Mouse (Mus musculus) CD4-positive helper T cell, adult 2 months (primary cell): ENCODE measurements around the gene Sh3bp5.
A peak's percentile ranks its signal among the peaks of the same experiment; 100 is the strongest.

Experiments
- DNase-seq: peaks from one replicate; pipeline ENCODE4 v3.0.0-alpha.2; 2012; ENCODE audit warnings: low read depth, missing footprints, low spot score

The Sh3bp5 gene

GRCm38 (mm10) chr14:31345367-31345766, 90.5 kb downstream of the Sh3bp5 start:
- DNase-seq = no peak

- no peak for DNase-seq
Measured at GRCm38 (mm10) chr14:31343241-31343640, 92.6 kb downstream of the Sh3bp5 start.

- no peak for DNase-seq
Measured at GRCm38 (mm10) chr14:31337947-31338346, 97.9 kb downstream of the Sh3bp5 start.

GRCm38 (mm10) chr14:31337406-31337805, 98.5 kb downstream of the Sh3bp5 start:
- peak; percentile 50 for DNase-seq

GRCm38 (mm10) chr14:31336369-31337155, 99.3 kb downstream of the Sh3bp5 start, which contains the start of gene Capn7:
TSS of gene Capn7 (plus strand) at chr14:31336638.
- peak; percentile 98 for DNase-seq

- DNase-seq = no peak
Measured at GRCm38 (mm10) chr14:31335765-31336164, 100.1 kb downstream of the Sh3bp5 start.

GRCm38 (mm10) chr14:31330957-31331356, 104.9 kb downstream of the Sh3bp5 start:
- no peak for DNase-seq

GRCm38 (mm10) chr14:31329741-31330140, 106.1 kb downstream of the Sh3bp5 start:
- DNase-seq = no peak

- no peak for DNase-seq
Measured at GRCm38 (mm10) chr14:31327681-31328080, 108.2 kb downstream of the Sh3bp5 start.

GRCm38 (mm10) chr14:31327196-31327595, 108.7 kb downstream of the Sh3bp5 start:
- DNase-seq = no peak

GRCm38 (mm10) chr14:31326770-31327169, 109.1 kb downstream of the Sh3bp5 start:
- no peak for DNase-seq

GRCm38 (mm10) chr14:31325551-31325950, 110.3 kb downstream of the Sh3bp5 start:
- DNase-seq = no peak

GRCm38 (mm10) chr14:31324851-31325250, 111.0 kb downstream of the Sh3bp5 start:
- no peak for DNase-seq

GRCm38 (mm10) chr14:31323849-31324792, 111.8 kb downstream of the Sh3bp5 start, which contains the start of gene Dnah1:
TSS of gene Dnah1 (minus strand) at chr14:31323896.
- DNase-seq = peak; percentile 36

- no peak for DNase-seq
Measured at GRCm38 (mm10) chr14:31323189-31323588, 112.7 kb downstream of the Sh3bp5 start.

GRCm38 (mm10) chr14:31322191-31322590, 113.7 kb downstream of the Sh3bp5 start:
- DNase-seq = no peak

- no peak for DNase-seq
Measured at GRCm38 (mm10) chr14:31321181-31321580, 114.7 kb downstream of the Sh3bp5 start.

GRCm38 (mm10) chr14:31319546-31319945, 116.3 kb downstream of the Sh3bp5 start:
- no peak for DNase-seq

GRCm38 (mm10) chr14:31317754-31318153, 118.1 kb downstream of the Sh3bp5 start:
- DNase-seq = no peak

- no peak for DNase-seq
Measured at GRCm38 (mm10) chr14:31316613-31317012, 119.3 kb downstream of the Sh3bp5 start.

GRCm38 (mm10) chr14:31313192-31313591, 122.7 kb downstream of the Sh3bp5 start:
- DNase-seq = no peak
